Mouse (Mus musculus): ENCODE data around the gene Mapk14. TPM values are rescaled to one million over a fixed set of nuclear protein-coding genes. Genes with fewer than 3 reads are reported as not detected.

Gene Mapk14
- total RNA-seq, 2 experiments from 2014 or later = 100 to 111 TPM

- 0 out of 2 replicates have a peak, but pooled peaks have one; percentile 34 for ATAC-seq (replicated peaks; ENCODE audit: poor library complexity)
These were observed 85.7 kb downstream of the Mapk14 start for GRCm38 (mm10) chr17:28776817-28777216.

- no peak for ATAC-seq (replicated peaks; ENCODE audit: poor library complexity)
These were observed 86.3 kb downstream of the Mapk14 start for GRCm38 (mm10) chr17:28777231-28778005.

GRCm38 (mm10) chr17:28779735-28780134 lies 88.6 kb downstream of the Mapk14 start:
- ATAC-seq (replicated peaks; ENCODE audit: poor library complexity) = no peak

- ATAC-seq (replicated peaks; ENCODE audit: poor library complexity) = no peak
These were observed 89.7 kb downstream of the Mapk14 start for GRCm38 (mm10) chr17:28780836-28781235.

- no peak for ATAC-seq (replicated peaks; ENCODE audit: poor library complexity)
These were observed 90.3 kb downstream of the Mapk14 start for GRCm38 (mm10) chr17:28781290-28782045.

GRCm38 (mm10) chr17:28785036-28785435 lies 93.9 kb downstream of the Mapk14 start:
- ATAC-seq (replicated peaks; ENCODE audit: poor library complexity) = no peak

- no peak for ATAC-seq (replicated peaks; ENCODE audit: poor library complexity)
These were observed 96.4 kb downstream of the Mapk14 start for GRCm38 (mm10) chr17:28787507-28787906.

GRCm38 (mm10) chr17:28797031-28797430 lies 105.9 kb downstream of the Mapk14 start:
- no peak for ATAC-seq (replicated peaks; ENCODE audit: poor library complexity)

Other genes starting within 250 kb of the Mapk14 start
- gene Fkbp5, start 173.8 kb upstream of the Mapk14 start, total RNA-seq (2015) = 25.8 and 30.0 TPM in 2 replicates
- gene Fkbp5, start 173.8 kb upstream of the Mapk14 start, total RNA-seq (2017) = 40.2 and 58.9 TPM in 2 replicates
- not detected in 2 replicates for gene Armc12, start 160.5 kb upstream of the Mapk14 start, total RNA-seq (2015)
- gene Armc12, start 160.5 kb upstream of the Mapk14 start, total RNA-seq (2017) = not detected in 2 replicates
- gene Clpsl2, start 141.9 kb upstream of the Mapk14 start, total RNA-seq (2015) = not detected in 2 replicates
- gene Clpsl2, start 141.9 kb upstream of the Mapk14 start, total RNA-seq (2017) = not detected in 2 replicates
- gene Clps, start 130.6 kb upstream of the Mapk14 start, total RNA-seq (2015) = not detected in 2 replicates
- not detected in 2 replicates for gene Clps, start 130.6 kb upstream of the Mapk14 start, total RNA-seq (2017)
- not detected in 2 replicates for gene Lhfpl5, start 115.7 kb upstream of the Mapk14 start, total RNA-seq (2015)
- not detected in 2 replicates for gene Lhfpl5, start 115.7 kb upstream of the Mapk14 start, total RNA-seq (2017)
- gene Srpk1, start 68.6 kb upstream of the Mapk14 start, total RNA-seq (2015) = 129 and 131 TPM in 2 replicates
- gene Srpk1, start 68.6 kb upstream of the Mapk14 start, total RNA-seq (2017) = 134 and 140 TPM in 2 replicates
- 1.3 and 3.0 TPM in 2 replicates for gene Slc26a8, start 1.1 kb upstream of the Mapk14 start, total RNA-seq (2015)
- 0.21 and 1.5 TPM in 2 replicates for gene Slc26a8, start 1.1 kb upstream of the Mapk14 start, total RNA-seq (2017)
- 4.3 and 6.5 TPM in 2 replicates for gene AC170998.1, start 34.8 kb downstream of the Mapk14 start, total RNA-seq (2015)
- 1.1 and 5.1 TPM in 2 replicates for gene AC170998.1, start 34.8 kb downstream of the Mapk14 start, total RNA-seq (2017)
- 1.3 and 2.2 TPM in 2 replicates for gene Mapk13, start 78.0 kb downstream of the Mapk14 start, total RNA-seq (2015)
- gene Mapk13, start 78.0 kb downstream of the Mapk14 start, total RNA-seq (2017) = 1.1 and 4.8 TPM in 2 replicates
- gene Brpf3, start 109.8 kb downstream of the Mapk14 start, total RNA-seq (2015) = 29.5 and 29.9 TPM in 2 replicates
- gene Brpf3, start 109.8 kb downstream of the Mapk14 start, total RNA-seq (2017) = 3.4 and 3.9 TPM in 2 replicates
- 0.02 and 0.10 TPM in 2 replicates for gene Pnpla1, start 167.1 kb downstream of the Mapk14 start, total RNA-seq (2015)
- gene Pnpla1, start 167.1 kb downstream of the Mapk14 start, total RNA-seq (2017) = 0.14 TPM in 1 of 2 replicates, not detected in the other
- 0.66 and 1.4 TPM in 2 replicates for gene 4930539E08Rik, start 224.0 kb downstream of the Mapk14 start, total RNA-seq (2015)
- 0.96 and 1.1 TPM in 2 replicates for gene 4930539E08Rik, start 224.0 kb downstream of the Mapk14 start, total RNA-seq (2017)